Mouse (Mus musculus): ENCODE measurements around the gene Selplg. TPM values are rescaled to one million over a fixed set of nuclear protein-coding genes. Genes with fewer than 3 reads are reported as not detected.

Gene Selplg
- polyA plus RNA-seq, 1 experiment from 2014 or later, result 1.4 TPM

DNA sequence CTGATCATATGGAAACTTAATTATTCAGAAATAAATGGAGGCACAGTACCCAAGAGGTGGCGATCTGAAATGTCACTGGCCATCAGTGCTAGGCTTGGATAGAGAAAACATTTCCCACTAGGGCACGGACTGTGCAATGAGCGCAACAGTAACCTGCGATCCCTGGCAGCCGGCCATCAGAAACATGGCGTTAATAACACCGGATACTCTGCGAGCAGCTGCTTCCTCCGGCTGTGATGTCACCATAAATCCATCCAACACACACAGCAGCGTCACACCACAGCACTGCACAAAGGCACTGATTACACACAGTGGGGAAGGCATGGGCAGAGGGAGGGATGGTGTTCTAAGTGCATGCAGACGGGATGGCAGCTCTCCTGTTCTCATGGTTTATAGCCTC is 36.7 kb upstream of the Selplg start:
- Histone ChIP-seq H3K9me3 (no peaks in the 10 kb centered on the region), H3K36me3 (peaks cover 15% of the 10 kb centered on the region), H3K27ac (replicated peaks) (peak overlapping the region; percentile 99; the same call in 1 of the 2 replicates), H3K4me1 (peaks cover 57% of the 10 kb centered on the region), H3K27me3 (no peaks in the 10 kb centered on the region), H3K4me3 (no peak overlapping the region), H3K9ac (replicated peaks) (no peak overlapping the region; the same call in 1 of the 2 replicates), H3K4me2 (replicated peaks) (no peak overlapping the region)
- no peak for ATAC-seq (ENCODE audit: low FRiP score, low read depth)
- 70% methylated on average over 11 of the region's 11 CpGs for WGBS

DNA sequence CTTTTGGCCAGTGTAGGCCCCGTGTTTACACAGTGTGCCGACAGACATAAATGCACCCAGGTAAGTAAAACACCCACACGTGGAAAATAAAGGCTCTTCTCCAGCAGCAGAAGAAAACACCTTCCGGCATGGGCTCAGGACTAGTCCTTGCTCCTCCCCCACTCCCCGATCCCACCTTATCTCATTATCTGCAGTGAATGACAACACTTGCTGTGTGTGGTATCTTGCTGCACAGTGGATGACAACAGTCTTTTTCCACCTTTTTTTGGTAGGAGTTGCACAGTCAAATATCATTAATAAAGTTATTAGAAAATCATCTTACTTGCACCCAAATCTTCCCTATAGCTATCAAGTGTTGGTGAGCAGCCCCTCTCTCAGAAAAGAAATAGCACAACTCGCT is 32.5 kb upstream of the Selplg start:
- H3K9ac ChIP-seq (replicated peaks), result no peak overlapping the region
- no peak overlapping the region for H3K4me3 ChIP-seq
- H3K36me3 ChIP-seq, result peaks cover 44% of the 10 kb centered on the region
- no peaks in the 10 kb centered on the region for H3K27me3 ChIP-seq
- WGBS, result 95% methylated on average over 6 of the region's 6 CpGs
- H3K27ac ChIP-seq (replicated peaks), result no peak overlapping the region
- no peak for ATAC-seq (ENCODE audit: low FRiP score, low read depth)
- H3K9me3 ChIP-seq, result no peaks in the 10 kb centered on the region
- no peak overlapping the region for H3K4me2 ChIP-seq (replicated peaks)
- H3K4me1 ChIP-seq, result peaks cover 32% of the 10 kb centered on the region

DNA sequence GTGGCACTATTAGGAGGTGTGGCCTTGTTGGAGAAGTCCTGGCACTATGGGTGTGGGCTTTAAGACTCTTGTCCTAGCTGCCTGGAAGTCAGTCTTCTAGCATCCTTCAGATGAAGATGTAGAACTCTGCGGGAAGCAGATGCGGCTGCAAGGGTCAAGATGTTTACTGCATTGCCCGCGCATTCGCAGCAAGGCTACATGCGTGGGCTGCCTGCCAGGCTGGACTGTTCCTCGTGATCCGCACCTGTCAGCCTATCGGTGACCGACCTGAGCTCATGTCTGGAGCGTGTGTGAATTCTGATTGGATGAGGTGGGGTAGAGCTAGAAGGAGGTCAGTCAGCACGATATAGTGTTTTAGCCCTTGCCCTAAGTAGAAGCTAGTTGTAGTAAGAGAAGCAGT is 31.6 kb upstream of the Selplg start:
- H3K4me3 ChIP-seq, result no peak overlapping the region
- H3K4me2 ChIP-seq (replicated peaks), result no peak overlapping the region
- 97% methylated on average over 12 of the region's 12 CpGs for WGBS
- H3K27me3 ChIP-seq, result no peaks in the 10 kb centered on the region
- no peak for ATAC-seq (ENCODE audit: low FRiP score, low read depth)
- H3K4me1 ChIP-seq, result peaks cover 29% of the 10 kb centered on the region
- no peaks in the 10 kb centered on the region for H3K9me3 ChIP-seq
- H3K9ac ChIP-seq (replicated peaks), result no peak overlapping the region
- no peak overlapping the region for H3K27ac ChIP-seq (replicated peaks)
- peaks cover 44% of the 10 kb centered on the region for H3K36me3 ChIP-seq

- WGBS, result 95% methylated on average over 4 of the region's 4 CpGs
- ATAC-seq (ENCODE audit: low FRiP score, low read depth), result no peak
- H3K27me3 ChIP-seq, result no peaks in the 10 kb centered on the region
- H3K4me3 ChIP-seq, result no peak overlapping the region
- no peak overlapping the region for H3K9ac ChIP-seq (replicated peaks)
- H3K4me1 ChIP-seq, result peaks cover 25% of the 10 kb centered on the region
- no peak overlapping the region for H3K4me2 ChIP-seq (replicated peaks)
- H3K36me3 ChIP-seq, result peaks cover 44% of the 10 kb centered on the region
- 0 out of 2 replicates have a peak overlapping the region, but pooled peaks have one; percentile 46 for H3K27ac ChIP-seq (replicated peaks)
- no peaks in the 10 kb centered on the region for H3K9me3 ChIP-seq
Measured at GRCm38 (mm10) chr5:113862418-113862817, 30.0 kb upstream of the Selplg start.

- Histone ChIP-seq H3K4me3 (no peak overlapping the region), H3K36me3 (peaks cover 44% of the 10 kb centered on the region), H3K4me1 (peaks cover 37% of the 10 kb centered on the region), H3K9me3 (no peaks in the 10 kb centered on the region), H3K4me2 (replicated peaks) (no peak overlapping the region), H3K9ac (replicated peaks) (no peak overlapping the region), H3K27ac (replicated peaks) (no peak overlapping the region), H3K27me3 (no peaks in the 10 kb centered on the region)
- no peak for ATAC-seq (ENCODE audit: low FRiP score, low read depth)
- 96% methylated on average over 8 of the region's 8 CpGs for WGBS
Measured at GRCm38 (mm10) chr5:113861294-113861693, 28.9 kb upstream of the Selplg start.

GRCm38 (mm10) chr5:113858971-113859370 is 26.5 kb upstream of the Selplg start:
- WGBS, result 58% methylated on average over 5 of the region's 5 CpGs

GRCm38 (mm10) chr5:113858550-113858949 is 26.1 kb upstream of the Selplg start:
- no peak overlapping the region for H3K4me3 ChIP-seq
- 86% methylated on average over 10 of the region's 10 CpGs for WGBS
- no peaks in the 10 kb centered on the region for H3K9me3 ChIP-seq
- no peak for ATAC-seq (ENCODE audit: low FRiP score, low read depth)
- H3K9ac ChIP-seq (replicated peaks), result no peak overlapping the region
- peaks cover 49% of the 10 kb centered on the region for H3K4me1 ChIP-seq
- no peak overlapping the region for H3K4me2 ChIP-seq (replicated peaks)
- H3K27me3 ChIP-seq, result no peaks in the 10 kb centered on the region
- peaks cover 23% of the 10 kb centered on the region for H3K36me3 ChIP-seq
- peak overlapping the region; percentile 39; the same call in 1 of the 2 replicates for H3K27ac ChIP-seq (replicated peaks)

More at GRCm38 (mm10) chr5:113858971-113859370, 26.5 kb upstream of the Selplg start:
- peak overlapping the region; percentile 39; the same call in 1 of the 2 replicates for H3K27ac ChIP-seq (replicated peaks)
- H3K4me3 ChIP-seq, result no peak overlapping the region
- no peak overlapping the region for H3K9ac ChIP-seq (replicated peaks)
- H3K4me1 ChIP-seq, result peaks cover 52% of the 10 kb centered on the region
- H3K36me3 ChIP-seq, result peaks cover 27% of the 10 kb centered on the region
- H3K27me3 ChIP-seq, result no peaks in the 10 kb centered on the region
- H3K4me2 ChIP-seq (replicated peaks), result no peak overlapping the region
- H3K9me3 ChIP-seq, result no peaks in the 10 kb centered on the region
- ATAC-seq (ENCODE audit: low FRiP score, low read depth), result no peak

GRCm38 (mm10) chr5:113857631-113858030 is 25.2 kb upstream of the Selplg start:
- Histone ChIP-seq H3K27ac (replicated peaks) (0 out of 2 replicates have a peak overlapping the region, but pooled peaks have one; percentile 77), H3K27me3 (no peaks in the 10 kb centered on the region), H3K9ac (replicated peaks) (no peak overlapping the region), H3K4me2 (replicated peaks) (no peak overlapping the region), H3K36me3 (peaks cover 19% of the 10 kb centered on the region), H3K9me3 (no peaks in the 10 kb centered on the region), H3K4me1 (peaks cover 40% of the 10 kb centered on the region), H3K4me3 (no peak overlapping the region)
- no peak for ATAC-seq (ENCODE audit: low FRiP score, low read depth)
- WGBS, result 72% methylated on average over 8 of the region's 8 CpGs

DNA sequence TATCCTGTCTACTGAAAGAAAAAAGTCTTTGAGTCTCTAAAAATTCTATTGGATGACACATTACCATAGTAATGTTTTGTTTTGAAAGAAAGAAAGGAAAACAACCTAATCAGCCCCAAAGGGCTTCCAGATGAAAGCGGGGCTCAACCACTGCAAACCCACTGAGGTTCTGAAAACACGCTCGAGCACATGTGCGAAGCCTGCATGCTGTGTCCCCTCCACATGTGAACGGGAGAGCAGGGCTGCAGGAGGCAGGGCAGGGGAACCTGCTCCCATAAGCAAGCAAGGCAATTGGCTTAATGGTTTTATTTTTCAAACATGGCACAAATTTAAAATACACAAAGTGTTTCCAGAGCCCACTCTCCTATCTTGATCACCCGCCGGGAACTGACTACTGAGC is 24.2 kb upstream of the Selplg start:
- 70% methylated on average over 7 of the region's 7 CpGs for WGBS
- no peak overlapping the region for H3K4me2 ChIP-seq (replicated peaks)
- H3K9ac ChIP-seq (replicated peaks), result no peak overlapping the region
- peaks cover 16% of the 10 kb centered on the region for H3K36me3 ChIP-seq
- ATAC-seq (ENCODE audit: low FRiP score, low read depth), result no peak
- H3K4me1 ChIP-seq, result peaks cover 37% of the 10 kb centered on the region
- peak overlapping the region; percentile 77 for H3K27ac ChIP-seq (replicated peaks)
- H3K27me3 ChIP-seq, result no peaks in the 10 kb centered on the region
- H3K4me3 ChIP-seq, result no peak overlapping the region
- no peaks in the 10 kb centered on the region for H3K9me3 ChIP-seq

- Histone ChIP-seq H3K4me1 (peaks cover 37% of the 10 kb centered on the region), H3K36me3 (peaks cover 18% of the 10 kb centered on the region), H3K4me3 (no peak overlapping the region), H3K9me3 (no peaks in the 10 kb centered on the region), H3K4me2 (replicated peaks) (no peak overlapping the region), H3K9ac (replicated peaks) (no peak overlapping the region), H3K27ac (replicated peaks) (peak overlapping the region; percentile 77), H3K27me3 (no peaks in the 10 kb centered on the region)
- ATAC-seq (ENCODE audit: low FRiP score, low read depth), result 0 out of 2 replicates have a peak, but pooled peaks have one; percentile 50
- WGBS, result 53% methylated on average over 3 of the region's 3 CpGs
Measured at GRCm38 (mm10) chr5:113855696-113856095, 23.3 kb upstream of the Selplg start.

DNA sequence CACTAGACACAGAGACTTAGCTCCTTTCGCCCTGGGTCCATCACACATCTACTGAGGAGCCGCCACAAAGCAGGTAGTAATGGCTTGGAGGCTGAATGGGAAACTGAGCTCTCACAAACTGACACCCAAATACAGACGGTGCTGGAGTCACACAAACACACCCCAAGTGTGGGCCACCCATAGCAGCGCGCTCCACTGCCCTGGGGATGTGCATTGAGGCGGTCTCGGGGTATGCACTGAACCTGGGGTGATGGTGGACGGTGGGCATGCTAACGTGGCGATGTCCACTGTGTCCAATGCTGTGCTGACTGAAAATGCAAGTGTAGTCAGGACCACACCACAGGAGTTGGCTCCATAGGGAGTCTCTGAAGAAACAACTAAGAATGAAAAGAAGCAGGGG is 22.7 kb upstream of the Selplg start:
- Histone ChIP-seq H3K4me3 (no peak overlapping the region), H3K27ac (replicated peaks) (peak overlapping the region; percentile 77), H3K4me2 (replicated peaks) (no peak overlapping the region), H3K4me1 (peaks cover 37% of the 10 kb centered on the region), H3K27me3 (no peaks in the 10 kb centered on the region), H3K9ac (replicated peaks) (no peak overlapping the region), H3K9me3 (no peaks in the 10 kb centered on the region), H3K36me3 (peaks cover 21% of the 10 kb centered on the region)
- 91% methylated on average over 10 of the region's 10 CpGs for WGBS
- ATAC-seq (ENCODE audit: low FRiP score, low read depth), result no peak

DNA sequence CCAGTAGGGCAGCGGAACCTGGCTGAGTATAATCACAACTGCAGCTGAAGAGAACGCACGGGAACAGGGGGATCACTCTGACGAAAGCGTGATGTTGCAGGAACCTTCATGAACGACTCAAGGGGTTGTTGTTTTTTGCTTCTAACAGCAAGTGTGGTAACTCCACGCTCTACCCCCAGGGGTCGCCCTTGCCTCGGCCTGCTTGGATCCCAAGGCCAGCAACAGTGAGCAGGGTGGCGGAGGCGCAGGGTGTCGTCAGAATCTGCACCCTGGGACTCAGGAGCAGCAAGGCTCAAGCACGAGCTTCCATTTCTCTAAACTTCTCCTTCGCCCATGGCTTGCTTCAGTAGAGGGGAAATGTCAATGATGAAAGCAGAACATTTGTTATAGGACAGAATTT is 22.1 kb upstream of the Selplg start:
- no peak for ATAC-seq (ENCODE audit: low FRiP score, low read depth)
- no peak overlapping the region for H3K9ac ChIP-seq (replicated peaks)
- H3K9me3 ChIP-seq, result no peaks in the 10 kb centered on the region
- no peaks in the 10 kb centered on the region for H3K27me3 ChIP-seq
- H3K4me3 ChIP-seq, result no peak overlapping the region
- WGBS, result 48% methylated on average over 14 of the region's 14 CpGs
- peaks cover 34% of the 10 kb centered on the region for H3K4me1 ChIP-seq
- H3K27ac ChIP-seq (replicated peaks), result no peak overlapping the region
- H3K4me2 ChIP-seq (replicated peaks), result no peak overlapping the region
- peaks cover 27% of the 10 kb centered on the region for H3K36me3 ChIP-seq

DNA sequence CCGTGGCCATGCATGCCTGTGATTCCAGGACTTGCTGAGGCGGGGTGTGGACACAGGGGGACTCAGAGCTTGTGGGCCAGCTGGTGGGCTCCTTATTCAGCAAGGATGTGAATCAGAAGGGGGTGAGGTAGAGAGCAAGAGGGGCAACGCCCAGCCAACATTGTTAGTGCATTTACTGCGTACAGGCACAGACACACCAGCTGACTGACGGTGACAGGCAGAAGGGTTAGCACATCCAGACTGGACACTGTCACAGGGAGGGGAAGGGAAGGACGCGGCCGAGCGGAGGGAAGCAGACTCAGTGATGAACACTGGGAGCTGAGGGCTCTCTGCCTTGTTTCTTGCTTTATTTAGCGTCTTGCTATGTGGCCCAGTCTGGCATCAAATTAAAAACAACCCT is 21.1 kb upstream of the Selplg start:
- H3K36me3 ChIP-seq, result peaks cover 35% of the 10 kb centered on the region
- WGBS, result 93% methylated on average over 10 of the region's 10 CpGs
- H3K4me3 ChIP-seq, result no peak overlapping the region
- no peaks in the 10 kb centered on the region for H3K27me3 ChIP-seq
- H3K9ac ChIP-seq (replicated peaks), result no peak overlapping the region
- peaks cover 30% of the 10 kb centered on the region for H3K4me1 ChIP-seq
- no peak overlapping the region for H3K27ac ChIP-seq (replicated peaks)
- no peak overlapping the region for H3K4me2 ChIP-seq (replicated peaks)
- no peak for ATAC-seq (ENCODE audit: low FRiP score, low read depth)
- H3K9me3 ChIP-seq, result no peaks in the 10 kb centered on the region
